Mouse (Mus musculus) gastrocnemius, adult 2 months (tissue): ENCODE measurements around the gene Pate3. TPM values are rescaled to one million over a fixed set of nuclear protein-coding genes. Genes with fewer than 3 reads are reported as not detected.
"Not testable (repeated sequence)": the region's sequence is repeated elsewhere in the genome, so short reads cannot be mapped to it uniquely, and the experiment has no call there.

Source experiments
- DNase-seq: peaks from one replicate; pipeline ENCODE4 v3.0.0; 2022
- H3K27ac ChIP-seq: fragments of 200-600 bp; 2 replicates; pipeline ENCODE4 v1.8.1; 2022; ENCODE audit warnings: mild to moderate bottlenecking
- H3K4me3 ChIP-seq: fragments of 200-600 bp; 2 replicates; pipeline ENCODE4 v1.8.1; 2022; ENCODE audit warnings: mild to moderate bottlenecking, moderate library complexity
- CTCF ChIP-seq: fragments of 200-600 bp; IDR thresholded peaks from 2 replicates; pipeline ENCODE4 v1.8.1; 2022; ENCODE audit warnings: antibody characterized with exemption, mild to moderate bottlenecking, moderate library complexity
- intact Hi-C: fragments of 180-260 bp; cut with DNase I; formaldehyde crosslinking; loops from one replicate; pipeline ENCODE4 v1.15.1; 2025
- long read RNA-seq, 2 experiments: library from polyadenylated mRNA; stranded (forward); transcript quantifications; one replicate each; pipeline ENCODE4 v2.0.0; 2021
- total RNA-seq, 2 experiments: library from RNA; stranded (reverse); gene quantifications; 2 replicates each; pipeline ENCODE4 v1.2.3; 2021

The Pate3 gene
- not detected for total RNA-seq
- long read RNA-seq, experiment 1: 0 reads
- long read RNA-seq, experiment 2: 0 reads

- Histone ChIP-seq H3K4me3 (no peak within 1 kb of the TSS), H3K27ac (no peak within 1 kb of the TSS)
- DNase-seq: no peak
- no peak for TF ChIP-seq CTCF
- intact Hi-C loops: no loop called here
Measured at GRCm38 (mm10) chr9:35648102-35648501, at the start of gene Pate3. Gene Pate3, minus strand, starts transcription at chr9:35648202.

- Histone ChIP-seq H3K27ac (no peak overlapping the region), H3K4me3 (no peak overlapping the region)
- DNase-seq: no peak
- no peak for TF ChIP-seq CTCF
- intact Hi-C loops: no loop called here
Measured at GRCm38 (mm10) chr9:35691924-35692323, 43.9 kb upstream of the Pate3 start.

- intact Hi-C loops: no loop called here
- DNase-seq: no peak
Measured at GRCm38 (mm10) chr9:35687013-35687412, 39.0 kb upstream of the Pate3 start, which contains the start of gene Pate1. Gene Pate1, minus strand, starts transcription at chr9:35687390.

GRCm38 (mm10) chr9:35673557-35673956 lies 25.6 kb upstream of the Pate3 start:
- no peak for DNase-seq
- TF ChIP-seq CTCF: no peak
- intact Hi-C loops: no loop called here
- Histone ChIP-seq H3K27ac (no peak overlapping the region), H3K4me3 (no peak overlapping the region)

More at GRCm38 (mm10) chr9:35687013-35687412, 39.0 kb upstream of the Pate3 start, which contains the start of gene Pate1:
- Histone ChIP-seq H3K27ac (no peak within 1 kb of the TSS), H3K4me3 (no peak within 1 kb of the TSS)
- no peak for TF ChIP-seq CTCF

GRCm38 (mm10) chr9:35632981-35633380 lies 15.0 kb downstream of the Pate3 start:
- H3K4me3 ChIP-seq: no peak overlapping the region
- no peak overlapping the region for H3K27ac ChIP-seq
- no peak for TF ChIP-seq CTCF
- intact Hi-C loops: no loop called here
- DNase-seq: no peak

- intact Hi-C loops, DNase-seq, H3K4me3 ChIP-seq, H3K27ac ChIP-seq: not testable (repeated sequence)
Measured at GRCm38 (mm10) chr9:35616784-35617183, 31.2 kb downstream of the Pate3 start.

- no peak overlapping the region for H3K4me3 ChIP-seq
- intact Hi-C loops: no loop called here
- DNase-seq: no peak
- TF ChIP-seq CTCF: peak; percentile 23; the same call in 1 of the 2 replicates
- H3K27ac ChIP-seq: no peak overlapping the region
Measured at GRCm38 (mm10) chr9:35614005-35614404, 34.0 kb downstream of the Pate3 start.

GRCm38 (mm10) chr9:35611841-35612240 lies 36.2 kb downstream of the Pate3 start, which contains the start of gene Pate4:
Gene Pate4, minus strand, starts transcription at chr9:35611941.
- Histone ChIP-seq H3K4me3 (no peak within 1 kb of the TSS), H3K27ac (no peak within 1 kb of the TSS)
- DNase-seq: no peak
- TF ChIP-seq CTCF: no peak
- intact Hi-C loops: no loop called here

GRCm38 (mm10) chr9:35607647-35608405 lies 40.2 kb downstream of the Pate3 start:
- TF ChIP-seq CTCF: no peak
- no peak overlapping the region for H3K4me3 ChIP-seq
- intact Hi-C loops: no loop called here
- no peak overlapping the region for H3K27ac ChIP-seq
- no peak for DNase-seq

Other genes with a start within 250 kb of the Pate3 start
- 10 to 100 TPM; 12.4 to 12.9 TPM for gene Cdon, start 227.1 kb downstream of the Pate3 start, total RNA-seq
- not detected for gene Gm1113, start 129.9 kb downstream of the Pate3 start, total RNA-seq
- not detected for gene Ddx25, start 89.7 kb downstream of the Pate3 start, total RNA-seq
- gene Pus3, start 89.6 kb downstream of the Pate3 start, total RNA-seq: 1 to 10 TPM; 9.0 to 9.1 TPM
- gene Pate2, start 77.9 kb downstream of the Pate3 start, total RNA-seq: not detected
- gene Hyls1, start 77.8 kb downstream of the Pate3 start, total RNA-seq: 1 to 10 TPM; 1.2 to 1.3 TPM
- gene Pate4, start 36.3 kb downstream of the Pate3 start, total RNA-seq: not detected
- gene Pate1, start 39.2 kb upstream of the Pate3 start, total RNA-seq: not detected
- gene Gm17677, start 92.8 kb upstream of the Pate3 start, total RNA-seq: not detected
- not detected for gene Gm17727, start 129.9 kb upstream of the Pate3 start, total RNA-seq
- gene Gm27235, start 141.9 kb upstream of the Pate3 start, total RNA-seq: not detected
- gene D730048I06Rik, start 141.9 kb upstream of the Pate3 start, total RNA-seq: not detected
- gene 9230110F15Rik, start 195.9 kb upstream of the Pate3 start, total RNA-seq: not detected